Mouse (Mus musculus) myocyte (in vitro differentiated cells): ENCODE measurements around the gene Dpf1.

Experiments
- CEBPB ChIP-seq: IDR thresholded peaks from 2 replicates; pipeline ENCODE4 v1.6.1; 2011; ENCODE audit warnings: mild to moderate bottlenecking, moderate library complexity; ENCODE audit not compliant: poor library complexity, insufficient read depth, severe bottlenecking
- E2F4 ChIP-seq: IDR thresholded peaks from one replicate; pipeline ENCODE4 v1.6.1; 2011; ENCODE audit warnings: mild to moderate bottlenecking, control low read depth, moderate library complexity; ENCODE audit not compliant: insufficient read depth
- MAX ChIP-seq: IDR thresholded peaks from one replicate; pipeline ENCODE4 v1.6.1; 2011; ENCODE audit warnings: low read depth, mild to moderate bottlenecking, control low read depth
- MYOD1 ChIP-seq, 3 experiments: IDR thresholded peaks; one replicate each; pipeline ENCODE4 v1.6.1; 2011; ENCODE audit warnings: control low read depth in 2 of 3, low read depth in 2 of 3, mild to moderate bottlenecking in 2 of 3, moderate library complexity in 1 of 3; ENCODE audit not compliant: insufficient read length in 2 of 3, control insufficient read depth in 1 of 3
- MYOG ChIP-seq, 3 experiments: IDR thresholded peaks; one replicate each; pipeline ENCODE4 v1.6.1; 2011; ENCODE audit warnings: control low read depth in 2 of 3, low read depth in 2 of 3, mild to moderate bottlenecking in 2 of 3; ENCODE audit not compliant: insufficient read length in 2 of 3, control insufficient read depth in 1 of 3, insufficient read depth in 1 of 3
- POLR2A ChIP-seq: IDR thresholded peaks from one replicate; pipeline ENCODE4 v1.6.1; 2011; ENCODE audit warnings: low read depth, mild to moderate bottlenecking, control low read depth, moderate library complexity; ENCODE audit not compliant: insufficient read length
- POLR2AphosphoS2 ChIP-seq: IDR thresholded peaks from one replicate; pipeline ENCODE4 v1.6.1; 2011; ENCODE audit warnings: low read depth, control low read depth; ENCODE audit not compliant: insufficient read length
- REST ChIP-seq: IDR thresholded peaks from one replicate; pipeline ENCODE4 v1.6.1; 2011; ENCODE audit warnings: mild to moderate bottlenecking, control low read depth, moderate library complexity; ENCODE audit not compliant: insufficient read depth, insufficient read length
- SRF ChIP-seq: IDR thresholded peaks from one replicate; pipeline ENCODE4 v1.6.1; 2011; ENCODE audit warnings: low read depth; ENCODE audit not compliant: control insufficient read depth, insufficient read length
- TCF12 ChIP-seq: IDR thresholded peaks from one replicate; pipeline ENCODE4 v1.6.1; 2011; ENCODE audit warnings: mild to moderate bottlenecking, control low read depth; ENCODE audit not compliant: poor library complexity, insufficient read depth, severe bottlenecking
- USF1 ChIP-seq: IDR thresholded peaks from one replicate; pipeline ENCODE4 v1.6.1; 2011; ENCODE audit warnings: low read depth, mild to moderate bottlenecking, control low read depth, moderate library complexity

- TF ChIP-seq MYOG (IDR thresholded peaks at IDR 0.05; ENCODE audit: control insufficient read depth in 1 of 3, insufficient read depth in 1 of 3, insufficient read length in 2 of 3, low read depth in 2 of 3) (no peak), REST (no peak), POLR2A (no peak), MAX (no peak), MYOD1 (IDR thresholded peaks at IDR 0.05; ENCODE audit: control insufficient read depth in 1 of 3, insufficient read length in 2 of 3, low read depth in 2 of 3) (no peak), CEBPB (no peak), USF1 (no peak), SRF (no peak), POLR2AphosphoS2 (no peak), TCF12 (no peak), E2F4 (no peak)
Measured at GRCm38 (mm10) chr7:29327087-29327486, 23.3 kb downstream of the Dpf1 start.
